Mouse (Mus musculus) limb, embryonic 15.5 days (tissue): Measurements from ENCODE around the gene Nr1d1. TPM values are rescaled to one million over a fixed set of nuclear protein-coding genes. Genes with fewer than 3 reads are reported as not detected.
A peak's percentile ranks its signal among the peaks of the same experiment; 100 is the strongest.

Experiments
- ATAC-seq: fragments of 200-750 bp; cut with Nextera tagmentation; 2 replicates; pipeline ENCODE4 v1.8.0; 2017; ENCODE audit warnings: low read depth, moderate TSS enrichment; ENCODE audit not compliant: insufficient number of reproducible peaks, low FRiP score, low TSS enrichment
- H3K27ac ChIP-seq: fragments of 300-500 bp; sonication (generic); 2 replicates; pipeline ENCODE4 v1.5.1; 2015; ENCODE audit warnings: moderate library complexity, mild to moderate bottlenecking, inconsistent platforms
- H3K27me3 ChIP-seq: fragments of 300-500 bp; sonication (generic); 2 replicates; pipeline ENCODE4 v1.6.1; 2015; ENCODE audit warnings: inconsistent platforms
- H3K36me3 ChIP-seq: fragments of 300-500 bp; sonication (generic); 2 replicates; pipeline ENCODE4 v1.6.1; 2015; ENCODE audit warnings: inconsistent platforms
- H3K4me1 ChIP-seq: fragments of 300-500 bp; sonication (generic); 2 replicates; pipeline ENCODE4 v1.6.1; 2015; ENCODE audit warnings: inconsistent platforms
- H3K4me2 ChIP-seq: fragments of 300-500 bp; sonication (generic); 2 replicates; pipeline ENCODE4 v1.6.1; 2015; ENCODE audit warnings: mild to moderate bottlenecking, inconsistent platforms
- H3K4me3 ChIP-seq: fragments of 300-500 bp; sonication (generic); 2 replicates; pipeline ENCODE4 v1.5.1; 2015; ENCODE audit warnings: mild to moderate bottlenecking, inconsistent platforms
- H3K9ac ChIP-seq: fragments of 300-500 bp; sonication (generic); 2 replicates; pipeline ENCODE4 v1.6.1; 2015; ENCODE audit warnings: inconsistent platforms
- H3K9me3 ChIP-seq: fragments of 300-500 bp; sonication (generic); 2 replicates; pipeline ENCODE4 v1.6.1; 2016; ENCODE audit warnings: inconsistent platforms
- WGBS: fragments of 180-500 bp; shearing (Covaris S2); methylation state at CpG from one replicate; pipeline ENCODE4 v1.1.7; 2015; 5-methylcytosine and 5-hydroxymethylcytosine counted together
- polyA plus RNA-seq: library from polyadenylated mRNA; unstranded; fragments of >200 nt; fragmentation: Nextera tagmentation; extraction: Ambion mirVana; gene quantifications from 2 replicates; pipeline ENCODE4 v1.2.1, GENCODE M21; 2015

Nr1d1 gene
- 1.2 TPM in 2 replicates for polyA plus RNA-seq

DNA sequence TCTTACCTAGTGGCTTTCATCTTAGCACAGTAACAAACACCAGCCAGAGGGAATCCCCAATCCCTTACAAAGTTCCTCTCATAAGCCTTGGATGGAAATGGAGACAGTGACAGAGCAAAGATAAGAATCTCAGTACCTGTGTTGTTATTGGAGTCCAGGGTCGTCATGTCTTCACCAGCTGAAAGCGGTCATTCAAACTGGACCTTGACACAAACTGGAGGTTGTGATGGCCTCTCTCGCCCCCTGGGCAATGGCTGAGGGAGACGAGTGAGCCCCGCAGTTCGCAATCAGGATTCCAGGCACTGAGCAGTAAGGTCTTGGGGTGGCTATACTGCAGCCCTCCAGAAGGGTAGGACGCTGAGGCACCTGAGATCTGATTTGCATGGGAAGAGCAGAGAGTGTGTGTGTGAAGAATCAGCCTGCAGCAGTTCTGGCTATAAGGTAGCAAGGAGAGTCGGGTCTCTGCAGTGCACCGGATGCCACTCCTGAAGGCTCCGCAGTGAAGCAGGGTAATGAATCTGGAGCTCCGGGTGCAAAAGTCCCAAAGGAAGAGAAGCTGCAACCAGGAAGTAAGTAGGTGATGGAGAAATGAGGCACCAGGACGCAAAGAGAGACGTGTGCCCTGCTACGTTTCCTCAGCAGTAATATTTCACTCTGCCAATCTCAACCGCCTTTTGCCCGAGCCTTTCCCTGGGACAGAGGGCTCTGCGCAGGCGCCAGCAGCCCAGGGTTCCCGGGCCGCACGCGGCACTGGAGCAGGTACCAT lies at the start of gene Nr1d1:
Nr1d1 (minus strand) TSS at position 752 of the 766 bp plus-strand sequence.
- no peak for ATAC-seq
- Histone ChIP-seq H3K9me3 (no peaks in the 10 kb centered on the region), H3K9ac (no peak within 1 kb of the TSS), H3K27me3 (no peaks in the 10 kb centered on the region), H3K4me3 (peak within 1 kb of the TSS; percentile 37), H3K4me1 (peaks cover 62% of the 10 kb centered on the region), H3K36me3 (peaks cover 12% of the 10 kb centered on the region; the same call in 1 of the 2 replicates), H3K4me2 (peak within 1 kb of the TSS; percentile 87), H3K27ac (peak within 1 kb of the TSS; percentile 89)
- 1% methylated on average over 22 of the region's 22 CpGs for WGBS

- peaks cover 85% of the 10 kb centered on the region for H3K36me3 ChIP-seq
- H3K27ac ChIP-seq: no peak overlapping the region
- no peaks in the 10 kb centered on the region for H3K9me3 ChIP-seq
- no peak for ATAC-seq
- H3K4me1 ChIP-seq: no peaks in the 10 kb centered on the region
- no peaks in the 10 kb centered on the region for H3K27me3 ChIP-seq
- 95% methylated on average over 5 of the region's 5 CpGs for WGBS
- H3K4me2 ChIP-seq: no peak overlapping the region
- H3K9ac ChIP-seq: no peak overlapping the region
- H3K4me3 ChIP-seq: no peak overlapping the region
These were observed 45.8 kb upstream of the Nr1d1 start for GRCm38 (mm10) chr11:98820968-98821367.

DNA sequence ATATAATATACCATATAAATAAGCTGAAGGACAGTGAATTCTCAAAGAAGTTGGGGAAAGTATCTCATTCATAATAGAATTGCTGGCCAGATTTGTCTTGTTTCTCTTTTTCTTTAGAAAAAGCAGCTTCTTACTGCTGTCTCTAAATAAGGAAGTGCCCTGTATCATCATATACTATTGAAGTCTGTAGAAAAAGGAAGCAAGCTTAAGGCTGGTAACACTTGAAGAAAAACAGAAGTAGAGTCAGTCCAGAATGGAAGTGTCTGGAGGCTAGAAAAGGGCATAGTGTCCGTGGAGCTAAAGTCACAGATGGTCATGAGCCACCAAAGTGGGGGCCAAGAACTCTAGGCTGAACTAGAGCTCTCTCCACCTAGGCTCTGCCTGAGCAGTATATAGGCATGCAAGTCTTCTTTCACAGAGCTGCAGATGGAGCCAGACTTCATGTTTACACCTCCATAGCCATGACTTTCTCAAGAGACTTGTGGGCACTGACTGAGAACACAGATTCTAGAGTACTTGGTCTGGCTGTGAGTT lies 41.6 kb upstream of the Nr1d1 start:
- no peaks in the 10 kb centered on the region for H3K9me3 ChIP-seq
- H3K4me1 ChIP-seq: no peaks in the 10 kb centered on the region
- no peak overlapping the region for H3K4me3 ChIP-seq
- 87% methylated on average over 1 of the region's 1 CpGs for WGBS
- H3K9ac ChIP-seq: no peak overlapping the region
- H3K27ac ChIP-seq: no peak overlapping the region
- no peak overlapping the region for H3K4me2 ChIP-seq
- no peak for ATAC-seq
- peaks cover 79% of the 10 kb centered on the region for H3K36me3 ChIP-seq
- H3K27me3 ChIP-seq: no peaks in the 10 kb centered on the region

DNA sequence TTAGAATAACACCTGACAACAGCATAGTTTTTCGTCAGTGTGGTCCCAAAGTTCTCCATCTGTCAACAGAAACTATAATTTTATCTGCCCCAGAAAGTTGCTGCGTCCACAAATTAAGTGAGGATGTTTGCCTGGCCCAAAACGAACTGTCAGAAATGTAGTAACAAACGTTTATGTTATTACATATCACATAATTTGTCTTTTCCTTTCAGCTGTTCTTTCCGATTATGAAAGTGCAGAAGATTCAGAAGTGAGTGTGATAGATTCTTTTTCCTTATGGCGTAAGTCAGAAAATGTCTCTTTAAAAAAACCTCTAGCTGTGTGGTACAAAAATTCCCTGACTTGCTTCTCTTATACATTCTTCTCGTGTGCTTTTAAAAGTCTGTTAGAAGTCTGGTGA lies 35.6 kb upstream of the Nr1d1 start:
- no peak for ATAC-seq
- Histone ChIP-seq H3K36me3 (peaks cover 61% of the 10 kb centered on the region), H3K27me3 (no peaks in the 10 kb centered on the region), H3K4me1 (peaks cover 11% of the 10 kb centered on the region), H3K27ac (peak overlapping the region; percentile 99; the same call in 1 of the 2 replicates), H3K4me3 (peak overlapping the region; percentile 91), H3K4me2 (peak overlapping the region; percentile 73), H3K9ac (no peak overlapping the region), H3K9me3 (no peaks in the 10 kb centered on the region)
- 56% methylated on average over 7 of the region's 7 CpGs for WGBS

- ATAC-seq: peak; percentile 100
- peak overlapping the region; percentile 99 for H3K27ac ChIP-seq
- H3K4me2 ChIP-seq: peak overlapping the region; percentile 73
- no peaks in the 10 kb centered on the region for H3K27me3 ChIP-seq
- H3K9me3 ChIP-seq: no peaks in the 10 kb centered on the region
- under 1% methylated on average over 82 of the region's 84 CpGs for WGBS
- H3K36me3 ChIP-seq: peaks cover 64% of the 10 kb centered on the region
- peak overlapping the region; percentile 95 for H3K9ac ChIP-seq
- peak overlapping the region; percentile 91 for H3K4me3 ChIP-seq
- peaks cover 11% of the 10 kb centered on the region for H3K4me1 ChIP-seq
These were observed 34.5 kb upstream of the Nr1d1 start for GRCm38 (mm10) chr11:98809457-98810290.

DNA sequence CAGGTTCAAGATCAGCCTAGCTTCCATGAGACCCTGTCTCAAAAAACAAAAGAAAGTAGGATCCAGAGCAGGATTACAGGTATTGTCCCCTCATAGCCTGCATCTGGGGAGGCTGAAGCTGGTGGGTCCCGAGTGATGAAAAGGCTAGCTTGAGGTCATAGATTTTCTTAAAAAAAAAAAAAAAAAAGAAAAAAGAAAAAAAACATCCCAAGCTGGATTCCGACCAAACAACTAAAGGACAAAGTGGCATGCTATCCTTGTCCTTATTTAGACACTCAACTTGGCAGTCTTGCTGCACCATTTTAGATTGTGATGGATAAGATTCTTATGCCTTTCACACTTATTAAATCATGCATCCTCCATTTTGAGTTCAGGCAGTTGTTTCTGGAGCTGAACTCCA lies 33.3 kb upstream of the Nr1d1 start:
- Histone ChIP-seq H3K27me3 (no peaks in the 10 kb centered on the region), H3K4me1 (peaks cover 11% of the 10 kb centered on the region), H3K9me3 (no peaks in the 10 kb centered on the region), H3K4me3 (0 out of 2 replicates have a peak overlapping the region, but pooled peaks have one; percentile 91), H3K9ac (no peak overlapping the region), H3K36me3 (peaks cover 64% of the 10 kb centered on the region), H3K27ac (peak overlapping the region; percentile 99), H3K4me2 (no peak overlapping the region)
- WGBS: 69% methylated on average over 2 of the region's 2 CpGs
- no peak for ATAC-seq

- Histone ChIP-seq H3K36me3 (peaks cover 80% of the 10 kb centered on the region), H3K4me1 (no peaks in the 10 kb centered on the region), H3K27me3 (no peaks in the 10 kb centered on the region), H3K4me2 (no peak within 1 kb of the TSS), H3K27ac (no peak within 1 kb of the TSS), H3K9me3 (no peaks in the 10 kb centered on the region), H3K9ac (no peak within 1 kb of the TSS), H3K4me3 (no peak within 1 kb of the TSS)
- ATAC-seq: no peak
- 87% methylated on average over 5 of the region's 5 CpGs for WGBS
These were observed 29.5 kb upstream of the Nr1d1 start, which contains the start of gene Casc3 for GRCm38 (mm10) chr11:98804605-98805004. TSS of gene Casc3 (plus strand) at chr11:98804905.

- Histone ChIP-seq H3K27ac (peak overlapping the region; percentile 100; the same call in 1 of the 2 replicates), H3K27me3 (no peaks in the 10 kb centered on the region), H3K9me3 (no peaks in the 10 kb centered on the region), H3K4me3 (peak overlapping the region; percentile 100), H3K4me1 (peaks cover 25% of the 10 kb centered on the region), H3K9ac (0 out of 2 replicates have a peak overlapping the region, but pooled peaks have one; percentile 100), H3K4me2 (peak overlapping the region; percentile 83), H3K36me3 (peaks cover 44% of the 10 kb centered on the region)
- no peak for ATAC-seq
- 43% methylated on average over 4 of the region's 4 CpGs for WGBS
These were observed 22.8 kb upstream of the Nr1d1 start for GRCm38 (mm10) chr11:98797909-98798308.

DNA sequence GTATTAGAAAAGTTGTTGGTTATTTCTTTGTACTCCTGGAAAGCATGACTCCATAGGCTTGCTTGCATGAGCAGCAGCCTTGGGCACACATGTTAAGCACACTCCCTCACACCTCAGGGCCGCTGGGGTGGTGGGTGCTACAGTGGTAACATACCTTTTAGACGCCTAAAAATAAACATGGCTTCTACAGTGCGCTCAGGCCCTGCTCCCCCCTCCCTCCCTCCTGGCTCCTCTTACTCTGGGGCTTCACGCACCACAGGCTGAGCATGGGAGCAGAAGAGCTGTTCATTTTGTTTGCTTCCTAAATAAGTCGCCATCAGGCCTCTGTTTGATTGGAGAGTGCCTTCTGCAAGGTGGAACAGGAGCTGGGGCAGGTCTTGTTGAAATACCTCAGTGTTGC lies 22.2 kb upstream of the Nr1d1 start:
- no peak for ATAC-seq
- H3K4me2 ChIP-seq: peak overlapping the region; percentile 83
- WGBS: 4% methylated on average over 5 of the region's 5 CpGs
- no peaks in the 10 kb centered on the region for H3K9me3 ChIP-seq
- peak overlapping the region; percentile 100 for H3K4me3 ChIP-seq
- no peaks in the 10 kb centered on the region for H3K27me3 ChIP-seq
- H3K4me1 ChIP-seq: peaks cover 26% of the 10 kb centered on the region
- peaks cover 38% of the 10 kb centered on the region for H3K36me3 ChIP-seq
- peak overlapping the region; percentile 100 for H3K9ac ChIP-seq
- H3K27ac ChIP-seq: peak overlapping the region; percentile 100

- 2% methylated on average over 23 of the region's 23 CpGs for WGBS
These were observed 21.5 kb upstream of the Nr1d1 start for GRCm38 (mm10) chr11:98796515-98797216.

More at GRCm38 (mm10) chr11:98796515-98797216, 21.5 kb upstream of the Nr1d1 start:
- no peaks in the 10 kb centered on the region for H3K9me3 ChIP-seq
- peak; percentile 32; the same call in 1 of the 2 replicates for ATAC-seq
- peaks cover 32% of the 10 kb centered on the region for H3K36me3 ChIP-seq
- peak overlapping the region; percentile 100 for H3K4me3 ChIP-seq
- peak overlapping the region; percentile 83 for H3K4me2 ChIP-seq
- H3K27me3 ChIP-seq: no peaks in the 10 kb centered on the region
- peak overlapping the region; percentile 100 for H3K27ac ChIP-seq
- H3K9ac ChIP-seq: peak overlapping the region; percentile 100
- peaks cover 27% of the 10 kb centered on the region for H3K4me1 ChIP-seq
